Mouse (Mus musculus): ENCODE measurements at regions not wholly inside any gene's neighbourhood (a gene's known extent, or its start where the extent isn't known, plus 50 kb on each side); places are given as distances from the start of the nearest gene placed in this dataset.

GRCm38 (mm10) chr15:6960753-6961746, 86.3 kb upstream of the Osmr start:
- Histone ChIP-seq H3K27ac (replicated peaks; ENCODE audit: low read depth, low read length) (no peak overlapping the region), H3K27me3 (ENCODE audit: control insufficient read depth, insufficient read depth, low read length) (no peaks in the 10 kb centered on the region), H3K9ac (replicated peaks; ENCODE audit: low read length) (no peak overlapping the region), H3K4me1 (ENCODE audit: control insufficient read depth, insufficient read depth, low read length) (no peaks in the 10 kb centered on the region), H3K36me3 (replicated peaks; ENCODE audit: control insufficient read depth, insufficient read depth, low read depth, low read length) (no peaks in the 10 kb centered on the region), H3K4me3 (ENCODE audit: low read depth, low read length) (no peak overlapping the region), H3K4me2 (ENCODE audit: low read depth, low read length) (no peak overlapping the region), H3K9me3 (replicated peaks; ENCODE audit: control insufficient read depth, low read length) (no peaks in the 10 kb centered on the region)
- DNase-seq (ENCODE audit: low spot score) (no peak), ATAC-seq (replicated peaks; ENCODE audit: insufficient number of reproducible peaks, low FRiP score, low TSS enrichment, low read depth) (no peak)
- 87% methylated on average over 11 of the region's 11 CpGs for WGBS

- no peaks in the 10 kb centered on the region for H3K9me3 ChIP-seq (replicated peaks; ENCODE audit: control insufficient read depth, low read length)
- DNase-seq (ENCODE audit: low spot score) (no peak), ATAC-seq (replicated peaks; ENCODE audit: insufficient number of reproducible peaks, low FRiP score, low TSS enrichment, low read depth) (no peak)
- 81% methylated on average over 4 of the region's 4 CpGs for WGBS
- H3K36me3 ChIP-seq (replicated peaks; ENCODE audit: control insufficient read depth, insufficient read depth, low read depth, low read length), result no peaks in the 10 kb centered on the region
- no peaks in the 10 kb centered on the region for H3K4me1 ChIP-seq (ENCODE audit: control insufficient read depth, insufficient read depth, low read length)
- no peak overlapping the region for H3K4me3 ChIP-seq (ENCODE audit: low read depth, low read length)
- H3K9ac ChIP-seq (replicated peaks; ENCODE audit: low read length), result no peak overlapping the region
- no peak overlapping the region for H3K27ac ChIP-seq (replicated peaks; ENCODE audit: low read depth, low read length)
- no peaks in the 10 kb centered on the region for H3K27me3 ChIP-seq (ENCODE audit: control insufficient read depth, insufficient read depth, low read length)
- H3K4me2 ChIP-seq (ENCODE audit: low read depth, low read length), result no peak overlapping the region
Observed at GRCm38 (mm10) chr15:6964635-6965034, 89.9 kb upstream of the Osmr start.

GRCm38 (mm10) chr15:6965446-6965845, 90.7 kb upstream of the Osmr start:
- H3K36me3 ChIP-seq (replicated peaks; ENCODE audit: control insufficient read depth, insufficient read depth, low read depth, low read length), result no peaks in the 10 kb centered on the region
- no peaks in the 10 kb centered on the region for H3K4me1 ChIP-seq (ENCODE audit: control insufficient read depth, insufficient read depth, low read length)
- no peak overlapping the region for H3K4me2 ChIP-seq (ENCODE audit: low read depth, low read length)
- no peak overlapping the region for H3K9ac ChIP-seq (replicated peaks; ENCODE audit: low read length)
- no peak overlapping the region for H3K4me3 ChIP-seq (ENCODE audit: low read depth, low read length)
- H3K27ac ChIP-seq (replicated peaks; ENCODE audit: low read depth, low read length), result no peak overlapping the region
- DNase-seq (ENCODE audit: low spot score) (no peak), ATAC-seq (replicated peaks; ENCODE audit: insufficient number of reproducible peaks, low FRiP score, low TSS enrichment, low read depth) (no peak)
- H3K27me3 ChIP-seq (ENCODE audit: control insufficient read depth, insufficient read depth, low read length), result no peaks in the 10 kb centered on the region
- WGBS, result 75% methylated on average over 4 of the region's 4 CpGs
- no peaks in the 10 kb centered on the region for H3K9me3 ChIP-seq (replicated peaks; ENCODE audit: control insufficient read depth, low read length)

GRCm38 (mm10) chr15:6974410-6974809, 99.6 kb upstream of the Osmr start:
- Histone ChIP-seq H3K27me3 (ENCODE audit: control insufficient read depth, insufficient read depth, low read length) (no peaks in the 10 kb centered on the region), H3K4me1 (ENCODE audit: control insufficient read depth, insufficient read depth, low read length) (no peaks in the 10 kb centered on the region), H3K4me3 (ENCODE audit: low read depth, low read length) (no peak overlapping the region), H3K9me3 (replicated peaks; ENCODE audit: control insufficient read depth, low read length) (no peaks in the 10 kb centered on the region), H3K4me2 (ENCODE audit: low read depth, low read length) (no peak overlapping the region), H3K27ac (replicated peaks; ENCODE audit: low read depth, low read length) (no peak overlapping the region), H3K36me3 (replicated peaks; ENCODE audit: control insufficient read depth, insufficient read depth, low read depth, low read length) (no peaks in the 10 kb centered on the region), H3K9ac (replicated peaks; ENCODE audit: low read length) (no peak overlapping the region)
- no peak for ATAC-seq (replicated peaks; ENCODE audit: insufficient number of reproducible peaks, low FRiP score, low TSS enrichment, low read depth)
- 57% methylated on average over 4 of the region's 4 CpGs for WGBS
- no peak for DNase-seq (ENCODE audit: low spot score)

- no peak overlapping the region for H3K4me3 ChIP-seq (ENCODE audit: low read depth, low read length)
- 67% methylated on average over 9 of the region's 9 CpGs for WGBS
- H3K27me3 ChIP-seq (ENCODE audit: control insufficient read depth, insufficient read depth, low read length), result no peaks in the 10 kb centered on the region
- DNase-seq (ENCODE audit: low spot score) (no peak), ATAC-seq (replicated peaks; ENCODE audit: insufficient number of reproducible peaks, low FRiP score, low TSS enrichment, low read depth) (no peak)
- H3K4me2 ChIP-seq (ENCODE audit: low read depth, low read length), result no peak overlapping the region
- H3K9ac ChIP-seq (replicated peaks; ENCODE audit: low read length), result no peak overlapping the region
- no peaks in the 10 kb centered on the region for H3K9me3 ChIP-seq (replicated peaks; ENCODE audit: control insufficient read depth, low read length)
- H3K4me1 ChIP-seq (ENCODE audit: control insufficient read depth, insufficient read depth, low read length), result no peaks in the 10 kb centered on the region
- H3K27ac ChIP-seq (replicated peaks; ENCODE audit: low read depth, low read length), result no peak overlapping the region
- H3K36me3 ChIP-seq (replicated peaks; ENCODE audit: control insufficient read depth, insufficient read depth, low read depth, low read length), result no peaks in the 10 kb centered on the region
Observed at GRCm38 (mm10) chr15:6981430-6981829, 106.7 kb upstream of the Osmr start.

GRCm38 (mm10) chr15:6983320-6983719, 107.1 kb upstream of the Lifr start:
- H3K36me3 ChIP-seq (replicated peaks; ENCODE audit: control insufficient read depth, insufficient read depth, low read depth, low read length), result no peaks in the 10 kb centered on the region
- no peak overlapping the region for H3K4me3 ChIP-seq (ENCODE audit: low read depth, low read length)
- no peaks in the 10 kb centered on the region for H3K27me3 ChIP-seq (ENCODE audit: control insufficient read depth, insufficient read depth, low read length)
- H3K4me2 ChIP-seq (ENCODE audit: low read depth, low read length), result no peak overlapping the region
- H3K9ac ChIP-seq (replicated peaks; ENCODE audit: low read length), result no peak overlapping the region
- ATAC-seq (replicated peaks; ENCODE audit: insufficient number of reproducible peaks, low FRiP score, low TSS enrichment, low read depth) (no peak), DNase-seq (ENCODE audit: low spot score) (no peak)
- WGBS, result 72% methylated on average over 3 of the region's 3 CpGs
- no peak overlapping the region for H3K27ac ChIP-seq (replicated peaks; ENCODE audit: low read depth, low read length)
- no peaks in the 10 kb centered on the region for H3K9me3 ChIP-seq (replicated peaks; ENCODE audit: control insufficient read depth, low read length)
- H3K4me1 ChIP-seq (ENCODE audit: control insufficient read depth, insufficient read depth, low read length), result no peaks in the 10 kb centered on the region

- H3K27me3 ChIP-seq (ENCODE audit: control insufficient read depth, insufficient read depth, low read length), result no peaks in the 10 kb centered on the region
- no peak overlapping the region for H3K4me2 ChIP-seq (ENCODE audit: low read depth, low read length)
- 88% methylated on average over 3 of the region's 3 CpGs for WGBS
- no peaks in the 10 kb centered on the region for H3K36me3 ChIP-seq (replicated peaks; ENCODE audit: control insufficient read depth, insufficient read depth, low read depth, low read length)
- no peak for ATAC-seq (replicated peaks; ENCODE audit: insufficient number of reproducible peaks, low FRiP score, low TSS enrichment, low read depth)
- no peak overlapping the region for H3K27ac ChIP-seq (replicated peaks; ENCODE audit: low read depth, low read length)
- H3K9me3 ChIP-seq (replicated peaks; ENCODE audit: control insufficient read depth, low read length), result no peaks in the 10 kb centered on the region
- H3K4me1 ChIP-seq (ENCODE audit: control insufficient read depth, insufficient read depth, low read length), result no peaks in the 10 kb centered on the region
- no peak overlapping the region for H3K9ac ChIP-seq (replicated peaks; ENCODE audit: low read length)
- no peak overlapping the region for H3K4me3 ChIP-seq (ENCODE audit: low read depth, low read length)
- DNase-seq (ENCODE audit: low spot score), result no peak
Observed at GRCm38 (mm10) chr15:6988187-6988586, 102.2 kb upstream of the Lifr start.

GRCm38 (mm10) chr15:6989094-6989493, 101.3 kb upstream of the Lifr start:
- no peaks in the 10 kb centered on the region for H3K9me3 ChIP-seq (replicated peaks; ENCODE audit: control insufficient read depth, low read length)
- H3K9ac ChIP-seq (replicated peaks; ENCODE audit: low read length), result no peak overlapping the region
- H3K27me3 ChIP-seq (ENCODE audit: control insufficient read depth, insufficient read depth, low read length), result no peaks in the 10 kb centered on the region
- H3K4me2 ChIP-seq (ENCODE audit: low read depth, low read length), result no peak overlapping the region
- ATAC-seq (replicated peaks; ENCODE audit: insufficient number of reproducible peaks, low FRiP score, low TSS enrichment, low read depth), result no peak
- no peak overlapping the region for H3K4me3 ChIP-seq (ENCODE audit: low read depth, low read length)
- no peaks in the 10 kb centered on the region for H3K4me1 ChIP-seq (ENCODE audit: control insufficient read depth, insufficient read depth, low read length)
- no peak overlapping the region for H3K27ac ChIP-seq (replicated peaks; ENCODE audit: low read depth, low read length)
- 88% methylated on average over 6 of the region's 6 CpGs for WGBS
- no peaks in the 10 kb centered on the region for H3K36me3 ChIP-seq (replicated peaks; ENCODE audit: control insufficient read depth, insufficient read depth, low read depth, low read length)
- DNase-seq (ENCODE audit: low spot score), result no peak
